ENCODE assay signal across 13 mouse cellular contexts in the genomic region with DNA sequence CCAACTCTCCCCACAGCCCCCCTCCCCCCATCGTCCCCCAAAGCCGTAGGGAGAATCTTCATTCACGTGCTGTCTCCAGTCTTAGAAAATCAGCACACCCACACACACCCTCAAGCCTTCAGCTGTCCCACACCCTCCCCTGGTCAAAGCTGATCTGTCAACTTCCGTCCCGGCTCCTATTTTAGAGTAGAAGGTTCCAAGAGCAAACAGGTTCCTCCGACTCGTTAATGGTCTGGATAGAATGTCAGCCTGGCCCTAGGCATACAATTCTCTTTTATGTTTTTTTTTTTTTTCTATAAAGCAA.
DNase-seq lines count a peak whose midpoint lies in the region; ATAC-seq and TF ChIP-seq lines count a peak whose summit lies in the region.
"Had no signal": no experiment of that assay in that cellular context is flagged by ENCODE, and none has a peak within 500 bp of the region (broad histone marks: within the 10 kb centered on the region; RNA-seq: fewer than 3 reads in every experiment).

No protein-coding gene starts in this region.

- H3K27ac ChIP-seq in heart, embryonic 10.5 days: no peak overlapping the region
- no peak overlapping the region for H3K27ac ChIP-seq in kidney, embryonic 15.5 days
- no peak overlapping the region for H3K27ac ChIP-seq in midbrain, postnatal 0 days (ENCODE audit: low read depth, low read length)
- no peak overlapping the region for H3K27ac ChIP-seq in midbrain, embryonic 14.5 days (replicated peaks; ENCODE audit: low read depth, low read length)
- H3K27ac ChIP-seq: forebrain, embryonic 13.5 days; gastrocnemius, adult 2 months had no signal

- H3K27me3 ChIP-seq in heart, embryonic 10.5 days (ENCODE audit: insufficient read depth, poor library complexity, severe bottlenecking): peaks cover 60% of the 10 kb centered on the region
- peaks cover 41% of the 10 kb centered on the region for H3K27me3 ChIP-seq in kidney, embryonic 15.5 days
- H3K27me3 ChIP-seq in midbrain, postnatal 0 days (ENCODE audit: insufficient read depth, low read length): peaks cover 17% of the 10 kb centered on the region
- H3K27me3 ChIP-seq in midbrain, embryonic 14.5 days (ENCODE audit: control insufficient read depth, insufficient read depth, low read length): peaks cover 30% of the 10 kb centered on the region

- no peaks in the 10 kb centered on the region for H3K9me3 ChIP-seq in heart, embryonic 10.5 days
- no peaks in the 10 kb centered on the region for H3K9me3 ChIP-seq in kidney, embryonic 15.5 days (replicated peaks)
- no peaks in the 10 kb centered on the region for H3K9me3 ChIP-seq in midbrain, postnatal 0 days (ENCODE audit: low read length)
- H3K9me3 ChIP-seq in midbrain, embryonic 14.5 days (ENCODE audit: control insufficient read depth, low read length): no peaks in the 10 kb centered on the region
- H3K9me3 ChIP-seq: forebrain, embryonic 13.5 days had no signal

- no peak for DNase-seq in heart, embryonic 10.5 days (ENCODE audit: low spot score)
- no peak for DNase-seq in heart, postnatal 10 days
- no peak for DNase-seq in kidney, postnatal 25 days
- DNase-seq in midbrain, postnatal 0 days (ENCODE audit: low spot score): no peak
- DNase-seq in midbrain, embryonic 14.5 days: no peak
- DNase-seq in left cerebral cortex, postnatal 14 days (ENCODE audit: low spot score in 2 of 2): no peak
- DNase-seq in MN1 (ENCODE audit: low spot score): no peak
- DNase-seq: adrenal gland, postnatal 14 days; gastrocnemius, adult 2 months; thymus, postnatal 36 days had no signal

- ATAC-seq in kidney, embryonic 15.5 days (replicated peaks; ENCODE audit: low FRiP score): no peak
- ATAC-seq in midbrain, postnatal 0 days (ENCODE audit: low FRiP score): no peak
- ATAC-seq in midbrain, embryonic 14.5 days (ENCODE audit: low FRiP score, low TSS enrichment): no peak
- ATAC-seq: forebrain, embryonic 13.5 days; inflammation-experienced regulatory T-cells, adult 6 months had no signal

- H3K9ac ChIP-seq in kidney, embryonic 15.5 days: no peak overlapping the region
- H3K9ac ChIP-seq in midbrain, postnatal 0 days (replicated peaks; ENCODE audit: low read length, poor library complexity, severe bottlenecking): no peak overlapping the region
- H3K9ac ChIP-seq in midbrain, embryonic 14.5 days (replicated peaks; ENCODE audit: low read length): no peak overlapping the region
- H3K9ac ChIP-seq: forebrain, embryonic 13.5 days had no signal

- peaks cover 25% of the 10 kb centered on the region for H3K4me1 ChIP-seq in heart, embryonic 10.5 days
- H3K4me1 ChIP-seq in kidney, embryonic 15.5 days: peaks cover 22% of the 10 kb centered on the region
- peaks cover 7% of the 10 kb centered on the region; the same call in 1 of the 2 replicates for H3K4me1 ChIP-seq in midbrain, postnatal 0 days (ENCODE audit: insufficient read depth, low read length)
- H3K4me1 ChIP-seq in midbrain, embryonic 14.5 days (ENCODE audit: control insufficient read depth, insufficient read depth, low read length): peaks cover 17% of the 10 kb centered on the region; the same call in 1 of the 2 replicates

- intact Hi-C loops in heart, postnatal 10 days (cut with DNase I): no loop called here
- intact Hi-C loops in left cerebral cortex, postnatal 14 days (cut with DNase I): no loop called here

- WGBS in heart, embryonic 10.5 days: 12% methylated on average over 7 of the region's 7 CpGs
- 16% methylated on average over 7 of the region's 7 CpGs for WGBS in kidney, embryonic 15.5 days
- WGBS in midbrain, postnatal 0 days: 18% methylated on average over 7 of the region's 7 CpGs
- 24% methylated on average over 7 of the region's 7 CpGs for WGBS in midbrain, embryonic 14.5 days

- peak overlapping the region; percentile 36 for H3K4me2 ChIP-seq in kidney, embryonic 15.5 days
- H3K4me2 ChIP-seq in midbrain, postnatal 0 days (ENCODE audit: low read depth, low read length, poor library complexity, severe bottlenecking): 0 out of 2 replicates have a peak overlapping the region, but pooled peaks have one; percentile 0
- H3K4me2 ChIP-seq in midbrain, embryonic 14.5 days (ENCODE audit: low read length): no peak overlapping the region

- no peak for TF ChIP-seq CTCF in midbrain, postnatal 0 days (IDR thresholded peaks at IDR 0.05)

- H3K36me3 ChIP-seq in heart, embryonic 10.5 days: no peaks in the 10 kb centered on the region
- no peaks in the 10 kb centered on the region for H3K36me3 ChIP-seq in kidney, embryonic 15.5 days
- no peaks in the 10 kb centered on the region for H3K36me3 ChIP-seq in midbrain, postnatal 0 days (ENCODE audit: insufficient read depth, low read length)
- H3K36me3 ChIP-seq in midbrain, embryonic 14.5 days (ENCODE audit: control insufficient read depth, insufficient read depth, low read length): no peaks in the 10 kb centered on the region

- H3K4me3 ChIP-seq in heart, embryonic 10.5 days: peak overlapping the region; percentile 51
- H3K4me3 ChIP-seq in kidney, embryonic 15.5 days (replicated peaks): no peak overlapping the region
- H3K4me3 ChIP-seq in midbrain, postnatal 0 days (ENCODE audit: low read depth, low read length): no peak overlapping the region
- H3K4me3 ChIP-seq in midbrain, embryonic 14.5 days (replicated peaks; ENCODE audit: low read depth, low read length): no peak overlapping the region
- H3K4me3 ChIP-seq: forebrain, embryonic 13.5 days; gastrocnemius, adult 2 months had no signal
